Mouse (Mus musculus) CH12.LX (cell line): ENCODE data around the gene Gm20747. TPM values are rescaled to one million over a fixed set of nuclear protein-coding genes. Genes with fewer than 3 reads are reported as not detected.
"Not testable (repeated sequence)": the region's sequence is repeated elsewhere in the genome, so short reads cannot be mapped to it uniquely, and the experiment has no call there.

Experiments used
- DNase-seq: peaks from one replicate; pipeline ENCODE4 v3.0.0-alpha.2; 2013; ENCODE audit errors: extremely low read depth
- H3K27ac ChIP-seq: 2 replicates; pipeline ENCODE4 v1.5.1; 2012; ENCODE audit warnings: low read depth, mild to moderate bottlenecking, control low read depth, moderate library complexity; ENCODE audit not compliant: insufficient read depth
- H3K27me3 ChIP-seq: replicated peaks from 2 replicates; pipeline ENCODE3; 2012; ENCODE audit warnings: inconsistent platforms
- H3K36me3 ChIP-seq, 2 experiments: replicated peaks in 1 of 2; 2 replicates each; pipeline versions ENCODE3 to v1.6.1; 2012; ENCODE audit warnings: inconsistent platforms in 1 of 2, low read length in 1 of 2, mild to moderate bottlenecking in 1 of 2, mixed read lengths in 1 of 2, moderate library complexity in 1 of 2; ENCODE audit not compliant: control insufficient read depth in 1 of 2, insufficient read depth in 1 of 2
- H3K4me1 ChIP-seq, 2 experiments: 2 replicates each; pipeline ENCODE4 v1.6.1; 2012; ENCODE audit warnings: inconsistent platforms in 1 of 2, moderate library complexity in 1 of 2; ENCODE audit not compliant: insufficient read depth in 2 of 2, control insufficient read depth in 1 of 2
- H3K4me2 ChIP-seq: 2 replicates; pipeline ENCODE4 v1.6.1; 2012; ENCODE audit warnings: low read depth, mild to moderate bottlenecking, control low read depth; ENCODE audit not compliant: poor library complexity, insufficient read depth, severe bottlenecking
- H3K4me3 ChIP-seq, 3 experiments: fragments of 150-350 bp in 1 of 3; sonication (generic) in 1 of 3; replicated peaks in 1 of 3; 2 replicates each; pipeline versions ENCODE3 to v1.5.1; 2011 to 2012; ENCODE audit warnings: low read depth in 2 of 3, low read length in 2 of 3, mild to moderate bottlenecking in 2 of 3, moderate library complexity in 2 of 3, control low read depth in 1 of 3, improper control_type of control experiment in 1 of 3, inconsistent platforms in 1 of 3, mixed read lengths in 1 of 3; ENCODE audit not compliant: poor library complexity in 1 of 3
- H3K79me2 ChIP-seq: replicated peaks from 2 replicates; pipeline ENCODE4 v1.6.1; 2012; ENCODE audit warnings: mild to moderate bottlenecking, moderate library complexity; ENCODE audit not compliant: control insufficient read depth, poor library complexity, insufficient read depth, severe bottlenecking; ENCODE audit errors: extremely low read depth
- H3K9ac ChIP-seq: 2 replicates; pipeline ENCODE4 v1.6.1; 2012; ENCODE audit warnings: low read depth, mild to moderate bottlenecking, control low read depth, moderate library complexity; ENCODE audit not compliant: insufficient read depth
- H3K9me3 ChIP-seq: replicated peaks from 2 replicates; pipeline ENCODE3; 2012; ENCODE audit warnings: low read length, inconsistent platforms, mixed read lengths
- dilution Hi-C: fragments of 300-500 bp; cut with MboI; formaldehyde crosslinking; loops from 2 replicates; pipeline ENCODE4 v1.14.3; 2020; ENCODE audit warnings: low sequenced_read_pairs; ENCODE audit not compliant: extremely low pct_unique_long_range_greater_than_20kb, extremely low pct_ligation_motif_present
- in situ Hi-C: fragments of 300-500 bp; cut with MboI; formaldehyde crosslinking; loops from 3 replicates; pipeline ENCODE4 v1.14.3; 2019; ENCODE audit warnings: low sequenced_read_pairs, low pct_ligation_motif_present, low pct_unique_long_range_greater_than_20kb, mixed read lengths
- polyA plus RNA-seq: library from polyadenylated mRNA; unstranded; fragments of >175 nt; gene quantifications from 2 replicates; pipeline ENCODE4 v1.2.1, GENCODE M21; 2012; ENCODE audit warnings: low read depth; ENCODE audit not compliant: insufficient read length
- total RNA-seq, 2 experiments: library from RNA; depleted of rRNA; stranded (reverse); fragments of 300-350 nt in 1 of 2; fragments of >200 nt in 1 of 2; gene quantifications; 2 replicates each; pipeline ENCODE4 v1.2.3; 2012 to 2014

The Gm20747 gene
- total RNA-seq (2012; rRNA removed), result not detected in 2 replicates
- not detected in 2 replicates for total RNA-seq (2014; rRNA removed)
- polyA plus RNA-seq, result not detected in 2 replicates

DNA sequence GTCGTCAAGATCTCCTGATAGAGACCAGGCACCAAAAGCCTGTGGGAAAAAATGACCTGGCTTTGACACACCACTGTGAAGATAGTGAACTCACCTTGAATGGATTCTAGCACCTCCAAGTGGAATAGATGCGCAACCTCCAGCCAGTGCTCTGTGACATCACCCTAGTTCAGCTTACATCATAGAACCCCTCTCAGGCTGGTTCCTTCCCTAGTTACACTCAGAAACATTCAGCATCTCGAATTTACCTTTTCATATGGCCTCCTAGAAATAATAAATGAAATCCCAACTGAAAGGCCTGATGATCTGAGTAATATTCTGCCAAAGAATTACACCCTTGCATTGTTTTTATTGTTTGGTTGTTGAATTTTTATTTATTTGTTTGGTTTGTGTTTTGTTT, at the start of gene Gm20747:
Gm20747 (minus strand) TSS at position 101 of the 400 bp plus-strand sequence.
- DNase-seq, in situ Hi-C loops: not testable (repeated sequence)

More for the DNA sequence above, at the start of gene Gm20747:
- H3K4me2 ChIP-seq, H3K27ac ChIP-seq, H3K36me3 ChIP-seq, H3K79me2 ChIP-seq, dilution Hi-C loops, H3K9ac ChIP-seq, H3K4me1 ChIP-seq, H3K27me3 ChIP-seq, H3K9me3 ChIP-seq, H3K4me3 ChIP-seq: not testable (repeated sequence)
